Mouse (Mus musculus) intestine, postnatal 0 days (tissue): ENCODE data around the gene Megf11. TPM values are rescaled to one million over a fixed set of nuclear protein-coding genes. Genes with fewer than 3 reads are reported as not detected.

Source experiments
- ATAC-seq: fragments of 200-750 bp; cut with Nextera tagmentation; 2 replicates; pipeline ENCODE4 v1.8.0; 2017; ENCODE audit warnings: mild to moderate bottlenecking, moderate TSS enrichment, moderate library complexity
- H3K27ac ChIP-seq: fragments of 300-500 bp; sonication (generic); 2 replicates; pipeline ENCODE4 v1.5.1; 2014; ENCODE audit warnings: mild to moderate bottlenecking, low read depth, low read length, moderate library complexity
- H3K27me3 ChIP-seq: fragments of 300-500 bp; sonication (generic); replicated peaks from 2 replicates; pipeline ENCODE4 v1.6.1; 2014; ENCODE audit warnings: low read length, mixed read lengths; ENCODE audit not compliant: control insufficient read depth, insufficient read depth
- H3K36me3 ChIP-seq: fragments of 300-500 bp; sonication (generic); 2 replicates; pipeline ENCODE4 v1.6.1; 2014; ENCODE audit warnings: mild to moderate bottlenecking, moderate library complexity; ENCODE audit not compliant: control insufficient read depth, insufficient read depth
- H3K4me1 ChIP-seq: fragments of 300-500 bp; sonication (generic); replicated peaks from 2 replicates; pipeline ENCODE4 v1.6.1; 2014; ENCODE audit warnings: antibody characterized with exemption, low read length, mixed read lengths; ENCODE audit not compliant: control insufficient read depth, insufficient read depth
- H3K4me2 ChIP-seq: fragments of 300-500 bp; sonication (generic); replicated peaks from 2 replicates; pipeline ENCODE4 v1.6.1; 2014; ENCODE audit warnings: low read depth, mild to moderate bottlenecking, moderate library complexity
- H3K4me3 ChIP-seq: fragments of 300-500 bp; sonication (generic); 2 replicates; pipeline ENCODE4 v1.5.1; 2014; ENCODE audit warnings: low read depth, low read length
- H3K9ac ChIP-seq: fragments of 300-500 bp; sonication (generic); 2 replicates; pipeline ENCODE4 v1.6.1; 2014; ENCODE audit warnings: mild to moderate bottlenecking, low read depth, low read length
- H3K9me3 ChIP-seq: fragments of 300-500 bp; sonication (generic); 2 replicates; pipeline ENCODE4 v1.6.1; 2016; ENCODE audit warnings: mixed run types; ENCODE audit not compliant: control insufficient read depth
- CTCF ChIP-seq: sonication (generic); IDR thresholded peaks from 2 replicates; pipeline ENCODE4 v1.5.1; 2016; ENCODE audit warnings: low read depth, mild to moderate bottlenecking, control low read depth, antibody characterized with exemption, moderate library complexity
- WGBS: fragments of 180-500 bp; shearing (Covaris S2); extraction: QIAGEN DNeasy Blood & Tissue Kit; methylation state at CpG from one replicate; pipeline ENCODE4 v1.1.7; 2014; 5-methylcytosine and 5-hydroxymethylcytosine counted together
- polyA plus RNA-seq: library from polyadenylated mRNA; unstranded; fragments of >200 nt; fragmentation: Nextera tagmentation; extraction: Ambion mirVana; gene quantifications from 2 replicates; pipeline ENCODE4 v1.2.1, GENCODE M21; 2015

Gene Megf11
- polyA plus RNA-seq, 1 experiment from 2014 or later: 0.69 TPM

DNA sequence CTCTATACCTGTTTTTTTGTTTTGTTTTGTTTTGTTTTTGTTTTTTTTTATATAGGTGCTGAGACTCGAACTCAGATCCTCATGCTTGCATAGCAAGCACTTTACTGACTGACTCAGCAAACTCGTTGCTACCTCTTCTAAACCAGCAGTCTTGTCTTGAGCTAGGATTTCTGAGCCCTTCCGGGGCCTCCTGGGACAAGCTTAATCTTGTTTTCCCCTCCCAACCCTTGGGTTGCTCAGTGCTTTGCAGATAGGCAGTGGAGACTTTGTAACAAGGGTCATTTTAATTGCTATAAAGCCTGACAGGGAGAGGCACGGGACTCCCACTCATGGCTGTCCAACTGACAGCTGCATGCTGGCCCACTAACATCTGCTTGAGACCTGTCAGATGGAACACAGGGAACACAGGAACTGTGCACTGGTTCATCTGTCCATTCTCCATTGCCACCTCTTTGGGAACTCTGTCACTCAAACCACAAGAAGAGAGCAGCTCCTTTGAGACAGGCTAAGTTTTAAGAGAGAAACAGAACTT is 147.4 kb downstream of the Megf11 start:
- Histone ChIP-seq H3K4me3 (no peak overlapping the region), H3K36me3 (no peaks in the 10 kb centered on the region), H3K4me1 (no peaks in the 10 kb centered on the region), H3K9me3 (no peaks in the 10 kb centered on the region), H3K4me2 (no peak overlapping the region), H3K27me3 (no peaks in the 10 kb centered on the region), H3K9ac (no peak overlapping the region), H3K27ac (no peak overlapping the region)
- 40% methylated on average over 4 of the region's 4 CpGs for WGBS
- ATAC-seq: peak; percentile 64
- TF ChIP-seq CTCF: no peak

- H3K36me3 ChIP-seq: no peaks in the 10 kb centered on the region
- no peak for ATAC-seq
Measured at GRCm38 (mm10) chr9:64533488-64534119, 148.2 kb downstream of the Megf11 start.

DNA sequence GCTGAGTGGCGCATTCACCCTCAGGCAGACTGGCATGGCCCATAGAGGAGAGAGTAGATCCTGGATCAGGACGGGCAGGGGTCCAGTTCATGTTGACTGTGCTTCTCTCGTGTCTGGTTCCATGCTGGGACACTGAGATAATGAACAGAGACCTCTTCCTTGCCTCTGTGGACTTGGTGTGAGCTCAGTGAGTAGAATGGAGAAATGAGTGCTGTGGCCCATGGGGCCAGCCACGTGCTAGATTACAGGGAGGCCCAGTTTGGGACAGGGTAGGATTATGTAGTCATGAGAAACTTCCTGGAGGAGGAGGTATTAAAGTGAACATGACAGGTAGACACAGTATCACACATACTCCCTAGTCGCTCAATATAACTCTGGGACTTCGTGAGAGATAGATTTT is 148.9 kb downstream of the Megf11 start:
- no peaks in the 10 kb centered on the region for H3K9me3 ChIP-seq
- H3K36me3 ChIP-seq: no peaks in the 10 kb centered on the region
- no peaks in the 10 kb centered on the region for H3K27me3 ChIP-seq
- no peak overlapping the region for H3K4me2 ChIP-seq
- ATAC-seq: 0 out of 2 replicates have a peak, but pooled peaks have one; percentile 32
- H3K4me3 ChIP-seq: no peak overlapping the region
- no peak for TF ChIP-seq CTCF
- WGBS: 66% methylated on average over 6 of the region's 6 CpGs
- H3K4me1 ChIP-seq: no peaks in the 10 kb centered on the region
- H3K27ac ChIP-seq: no peak overlapping the region
- H3K9ac ChIP-seq: no peak overlapping the region

More at GRCm38 (mm10) chr9:64533488-64534119, 148.2 kb downstream of the Megf11 start:
- H3K4me3 ChIP-seq: no peak overlapping the region
- H3K27ac ChIP-seq: no peak overlapping the region
- no peak overlapping the region for H3K4me2 ChIP-seq
- 36% methylated on average over 15 of the region's 15 CpGs for WGBS
- no peaks in the 10 kb centered on the region for H3K9me3 ChIP-seq
- no peak overlapping the region for H3K9ac ChIP-seq
- no peaks in the 10 kb centered on the region for H3K4me1 ChIP-seq
- no peak for TF ChIP-seq CTCF
- no peaks in the 10 kb centered on the region for H3K27me3 ChIP-seq

DNA sequence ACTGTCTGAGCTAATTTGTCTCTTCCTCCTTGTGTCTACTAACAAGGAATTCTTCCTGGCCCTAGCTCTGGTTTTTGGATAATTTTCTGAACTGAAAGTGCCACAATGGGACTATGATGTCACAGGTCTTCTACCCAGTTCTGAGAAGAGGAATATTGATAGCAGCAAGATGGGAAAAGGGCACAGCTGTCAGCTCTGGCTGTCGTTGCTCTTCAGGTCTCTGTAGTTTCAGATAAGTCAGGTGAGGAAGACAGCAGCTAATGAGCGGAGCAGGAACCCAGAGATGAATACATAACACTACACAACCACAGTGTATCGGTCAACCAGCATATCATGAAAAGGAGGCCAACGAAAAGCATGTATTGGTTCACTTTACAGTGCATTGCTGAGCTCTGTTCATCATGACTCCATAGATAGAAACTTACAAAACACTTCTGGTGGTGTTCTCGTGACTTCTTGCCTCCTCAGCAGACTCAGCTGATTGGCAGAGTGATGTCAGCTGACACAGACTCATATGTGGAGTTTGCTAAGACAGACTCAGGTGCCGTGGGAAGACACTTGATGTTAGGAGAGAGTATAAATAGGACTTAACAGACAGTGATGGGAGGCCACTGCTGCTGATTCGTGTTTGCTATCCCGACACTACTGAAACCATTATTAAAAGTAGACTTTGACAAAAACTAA is 149.6 kb downstream of the Megf11 start:
- WGBS: 81% methylated on average over 8 of the region's 8 CpGs
- Histone ChIP-seq H3K9me3 (no peaks in the 10 kb centered on the region), H3K9ac (no peak overlapping the region), H3K36me3 (no peaks in the 10 kb centered on the region), H3K4me2 (no peak overlapping the region), H3K27me3 (no peaks in the 10 kb centered on the region), H3K4me3 (no peak overlapping the region), H3K27ac (no peak overlapping the region), H3K4me1 (no peaks in the 10 kb centered on the region)
- no peak for ATAC-seq
- TF ChIP-seq CTCF: no peak

- Histone ChIP-seq H3K36me3 (no peaks in the 10 kb centered on the region), H3K27me3 (no peaks in the 10 kb centered on the region), H3K9me3 (no peaks in the 10 kb centered on the region), H3K9ac (no peak overlapping the region), H3K4me1 (no peaks in the 10 kb centered on the region), H3K4me3 (no peak overlapping the region), H3K27ac (no peak overlapping the region), H3K4me2 (no peak overlapping the region)
- 47% methylated on average over 4 of the region's 4 CpGs for WGBS
- ATAC-seq: peak; percentile 52; the same call in 1 of the 2 replicates
- no peak for TF ChIP-seq CTCF
Measured at GRCm38 (mm10) chr9:64537821-64538220, 152.4 kb downstream of the Megf11 start.

DNA sequence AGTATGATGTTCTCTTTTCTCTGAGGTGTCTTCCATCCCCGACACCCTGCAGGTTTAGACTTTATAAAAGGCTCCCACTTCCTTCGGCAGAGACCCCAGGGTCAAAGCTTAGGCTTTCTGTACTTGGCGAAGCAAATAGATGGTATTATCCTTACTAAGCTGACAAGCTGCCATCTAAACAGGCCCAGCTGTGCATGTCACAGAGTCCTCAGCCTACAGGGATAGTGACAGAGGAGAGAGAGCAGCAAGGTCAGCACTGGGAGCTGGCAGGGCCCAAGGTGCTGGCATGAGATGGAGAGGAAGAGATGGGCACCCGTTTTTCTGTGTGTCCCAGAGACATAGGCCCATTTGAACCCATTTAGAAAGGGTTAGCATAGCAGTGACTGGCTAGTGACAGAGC is 156.8 kb downstream of the Megf11 start:
- 78% methylated on average over 4 of the region's 4 CpGs for WGBS
- Histone ChIP-seq H3K4me1 (no peaks in the 10 kb centered on the region), H3K27me3 (no peaks in the 10 kb centered on the region), H3K9me3 (no peaks in the 10 kb centered on the region), H3K4me2 (no peak overlapping the region), H3K36me3 (no peaks in the 10 kb centered on the region), H3K27ac (no peak overlapping the region), H3K4me3 (no peak overlapping the region), H3K9ac (no peak overlapping the region)
- no peak for ATAC-seq
- no peak for TF ChIP-seq CTCF
